Mouse (Mus musculus): ENCODE data around the gene Jph3. TPM values are rescaled to one million over a fixed set of nuclear protein-coding genes. Genes with fewer than 3 reads are reported as not detected.

Jph3 gene
- polyA plus RNA-seq, 1 experiment from 2014 or later: 2.4 TPM

DNA sequence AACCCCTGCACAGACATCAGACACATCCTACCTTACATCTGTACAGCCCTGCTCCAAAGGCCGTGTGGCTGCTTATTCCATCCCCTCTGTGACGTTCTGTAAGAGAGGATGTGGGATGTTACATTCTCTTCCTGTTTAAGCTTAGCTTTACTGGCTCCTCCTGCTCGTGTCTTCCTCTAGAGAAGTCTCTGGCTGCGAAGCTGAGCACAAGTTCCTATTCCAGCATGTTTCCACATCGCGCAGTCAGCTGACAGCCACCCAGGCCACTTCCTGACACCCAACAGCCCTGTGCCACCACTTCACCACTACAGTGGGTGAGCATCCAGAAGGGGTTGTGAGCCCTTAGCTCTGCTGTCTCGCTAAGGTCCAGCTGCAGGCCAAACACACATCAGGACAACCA is 62.7 kb downstream of the Jph3 start:
- no peaks in the 10 kb centered on the region for H3K27me3 ChIP-seq
- no peak overlapping the region for H3K4me2 ChIP-seq
- no peaks in the 10 kb centered on the region for H3K4me1 ChIP-seq
- no peaks in the 10 kb centered on the region for H3K9me3 ChIP-seq
- H3K9ac ChIP-seq: no peak overlapping the region
- peaks cover 28% of the 10 kb centered on the region for H3K36me3 ChIP-seq
- no peak overlapping the region for H3K27ac ChIP-seq
- no peak overlapping the region for H3K4me3 ChIP-seq
- WGBS: 81% methylated on average over 7 of the region's 7 CpGs
- ATAC-seq (ENCODE audit: insufficient number of reproducible peaks, insufficient read depth, low FRiP score, low TSS enrichment, low read depth): no peak

DNA sequence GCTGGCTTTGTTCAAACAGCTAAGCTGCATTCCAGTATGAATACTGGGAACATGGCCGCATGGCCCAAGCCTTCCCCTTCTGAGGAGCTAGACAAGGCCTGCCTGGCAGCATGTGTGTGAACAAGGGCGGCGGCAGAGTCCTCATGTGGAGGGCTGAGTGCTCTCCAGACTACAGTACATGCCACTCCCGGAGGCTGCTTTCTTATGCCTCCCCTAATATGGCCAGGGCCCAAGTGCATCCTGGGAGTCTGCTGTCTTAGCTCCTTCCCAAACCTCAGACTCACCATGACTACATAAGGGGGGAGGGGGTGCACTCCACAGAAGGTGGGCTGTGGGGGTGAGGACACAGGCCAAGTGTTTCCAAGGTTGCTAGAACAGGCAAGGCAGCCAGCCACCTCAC is 63.2 kb downstream of the Jph3 start:
- peaks cover 33% of the 10 kb centered on the region for H3K36me3 ChIP-seq
- no peak overlapping the region for H3K4me2 ChIP-seq
- WGBS: 86% methylated on average over 4 of the region's 4 CpGs
- no peak overlapping the region for H3K27ac ChIP-seq
- ATAC-seq (ENCODE audit: insufficient number of reproducible peaks, insufficient read depth, low FRiP score, low TSS enrichment, low read depth): no peak
- no peaks in the 10 kb centered on the region for H3K27me3 ChIP-seq
- H3K4me3 ChIP-seq: no peak overlapping the region
- H3K9ac ChIP-seq: no peak overlapping the region
- H3K9me3 ChIP-seq: no peaks in the 10 kb centered on the region
- H3K4me1 ChIP-seq: no peaks in the 10 kb centered on the region

DNA sequence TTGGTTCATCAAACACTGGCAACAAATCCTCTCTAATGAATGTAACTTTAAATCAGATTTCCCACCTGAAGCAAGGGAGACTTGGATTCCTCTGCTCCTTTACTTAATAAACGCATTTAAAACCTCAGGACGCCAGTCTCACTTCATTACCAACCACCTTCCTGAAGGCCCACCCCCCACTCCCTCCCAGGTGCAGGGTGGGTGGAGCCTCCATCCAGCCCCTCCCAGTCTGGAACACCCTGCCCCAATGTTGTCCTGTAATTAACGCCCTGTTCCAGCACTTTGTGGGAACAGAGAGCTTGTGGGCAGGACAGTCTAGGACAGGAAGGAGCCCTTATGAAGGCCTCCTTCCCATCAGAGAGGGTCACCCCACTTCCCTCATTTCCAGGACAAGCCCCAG is 64.7 kb downstream of the Jph3 start:
- WGBS: 43% methylated on average over 3 of the region's 3 CpGs
- Histone ChIP-seq H3K4me1 (no peaks in the 10 kb centered on the region), H3K9ac (no peak overlapping the region), H3K9me3 (no peaks in the 10 kb centered on the region), H3K4me2 (no peak overlapping the region), H3K27ac (no peak overlapping the region), H3K4me3 (no peak overlapping the region), H3K27me3 (no peaks in the 10 kb centered on the region), H3K36me3 (peaks cover 48% of the 10 kb centered on the region)
- no peak for ATAC-seq (ENCODE audit: insufficient number of reproducible peaks, insufficient read depth, low FRiP score, low TSS enrichment, low read depth)

DNA sequence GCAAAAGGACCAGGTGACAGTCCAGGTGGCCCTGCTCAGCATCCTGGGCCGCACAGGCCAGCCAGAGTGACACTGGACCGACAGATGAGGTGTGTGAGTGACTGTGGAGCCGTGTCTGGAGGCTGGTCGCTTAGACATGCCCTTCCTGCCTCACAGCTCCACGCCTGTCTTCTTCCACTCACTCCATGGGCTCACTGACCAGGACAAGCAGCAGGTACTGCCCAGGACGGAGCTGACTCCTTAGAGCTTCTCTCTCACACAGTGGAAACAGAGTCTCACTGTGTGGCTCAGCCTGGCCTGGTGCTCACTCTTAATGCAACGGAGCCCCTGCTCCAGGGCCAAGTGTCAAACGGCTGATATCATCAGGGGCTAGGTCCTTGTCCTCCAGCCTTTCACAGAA is 66.0 kb downstream of the Jph3 start:
- no peak for ATAC-seq (ENCODE audit: insufficient number of reproducible peaks, insufficient read depth, low FRiP score, low TSS enrichment, low read depth)
- WGBS: 92% methylated on average over 8 of the region's 8 CpGs
- H3K9me3 ChIP-seq: no peaks in the 10 kb centered on the region
- H3K27ac ChIP-seq: no peak overlapping the region
- no peak overlapping the region for H3K4me2 ChIP-seq
- no peak overlapping the region for H3K9ac ChIP-seq
- H3K27me3 ChIP-seq: no peaks in the 10 kb centered on the region
- no peaks in the 10 kb centered on the region for H3K4me1 ChIP-seq
- H3K36me3 ChIP-seq: peaks cover 61% of the 10 kb centered on the region
- no peak overlapping the region for H3K4me3 ChIP-seq

DNA sequence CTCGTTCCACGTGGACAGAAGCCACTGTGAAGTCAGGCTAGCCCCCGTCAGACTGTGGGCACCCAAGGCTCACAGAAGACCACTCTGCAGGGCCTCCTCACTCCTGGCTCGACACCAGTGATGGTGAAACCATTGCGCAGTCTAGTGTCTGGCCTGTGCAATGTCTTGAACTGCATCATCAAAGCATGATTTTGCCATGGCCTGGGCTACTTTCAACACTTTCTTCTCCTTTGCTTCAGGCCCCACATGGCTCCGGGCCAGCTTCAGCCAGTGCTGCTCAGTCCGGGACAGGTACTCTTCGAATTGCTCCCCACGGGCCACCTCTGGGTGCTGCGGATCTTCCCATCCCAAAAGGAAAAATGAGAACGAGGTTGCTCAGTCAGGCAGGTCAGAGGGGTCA is 67.0 kb downstream of the Jph3 start:
- Histone ChIP-seq H3K27me3 (no peaks in the 10 kb centered on the region), H3K36me3 (peaks cover 71% of the 10 kb centered on the region), H3K27ac (no peak overlapping the region), H3K4me2 (no peak overlapping the region), H3K4me3 (no peak overlapping the region), H3K9me3 (no peaks in the 10 kb centered on the region), H3K9ac (no peak overlapping the region), H3K4me1 (no peaks in the 10 kb centered on the region)
- WGBS: 93% methylated on average over 11 of the region's 11 CpGs
- ATAC-seq (ENCODE audit: insufficient number of reproducible peaks, insufficient read depth, low FRiP score, low TSS enrichment, low read depth): no peak

DNA sequence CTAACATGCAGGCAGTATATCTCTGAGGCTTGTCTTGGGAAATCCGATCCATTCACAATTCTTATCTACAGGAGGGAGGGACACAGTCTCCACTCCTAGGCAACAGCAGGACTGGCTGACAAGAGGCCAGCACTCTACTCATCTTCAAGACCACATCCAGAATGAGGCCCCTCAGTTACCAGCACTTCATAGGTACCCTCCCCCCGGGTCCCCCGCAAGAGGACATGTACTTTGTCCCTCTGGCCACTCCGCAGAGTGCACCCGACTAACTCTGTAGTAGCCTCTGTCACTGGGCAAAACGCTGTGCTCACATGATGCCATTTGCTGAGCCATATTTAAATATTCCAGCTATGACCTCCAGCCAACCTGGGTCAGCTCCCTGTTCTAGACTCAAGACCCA is 69.0 kb downstream of the Jph3 start:
- peaks cover 83% of the 10 kb centered on the region for H3K36me3 ChIP-seq
- no peaks in the 10 kb centered on the region for H3K4me1 ChIP-seq
- no peak overlapping the region for H3K9ac ChIP-seq
- H3K4me2 ChIP-seq: no peak overlapping the region
- H3K27ac ChIP-seq: no peak overlapping the region
- H3K27me3 ChIP-seq: no peaks in the 10 kb centered on the region
- ATAC-seq (ENCODE audit: insufficient number of reproducible peaks, insufficient read depth, low FRiP score, low TSS enrichment, low read depth): no peak
- H3K4me3 ChIP-seq: no peak overlapping the region
- WGBS: 95% methylated on average over 6 of the region's 6 CpGs
- H3K9me3 ChIP-seq: no peaks in the 10 kb centered on the region

- Histone ChIP-seq H3K9ac (no peak overlapping the region), H3K4me1 (peaks cover 8% of the 10 kb centered on the region), H3K27ac (no peak overlapping the region), H3K27me3 (no peaks in the 10 kb centered on the region), H3K4me2 (no peak overlapping the region), H3K4me3 (no peak overlapping the region), H3K36me3 (peaks cover 61% of the 10 kb centered on the region), H3K9me3 (no peaks in the 10 kb centered on the region)
- ATAC-seq (ENCODE audit: insufficient number of reproducible peaks, insufficient read depth, low FRiP score, low TSS enrichment, low read depth): no peak
- WGBS: 94% methylated on average over 5 of the region's 5 CpGs
Observed at GRCm38 (mm10) chr8:121804829-121805228, 75.4 kb downstream of the Jph3 start.

- no peak overlapping the region for H3K27ac ChIP-seq
- no peak for ATAC-seq (ENCODE audit: insufficient number of reproducible peaks, insufficient read depth, low FRiP score, low TSS enrichment, low read depth)
- no peak overlapping the region for H3K4me3 ChIP-seq
- no peak overlapping the region for H3K4me2 ChIP-seq
- 77% methylated on average over 13 of the region's 13 CpGs for WGBS
- H3K36me3 ChIP-seq: peaks cover 57% of the 10 kb centered on the region
- H3K4me1 ChIP-seq: peaks cover 8% of the 10 kb centered on the region
- H3K9me3 ChIP-seq: no peaks in the 10 kb centered on the region
- H3K9ac ChIP-seq: no peak overlapping the region
- H3K27me3 ChIP-seq: no peaks in the 10 kb centered on the region
Observed at GRCm38 (mm10) chr8:121806126-121806525, 76.7 kb downstream of the Jph3 start.

- H3K36me3 ChIP-seq: peaks cover 63% of the 10 kb centered on the region
- H3K4me2 ChIP-seq: no peak overlapping the region
- no peaks in the 10 kb centered on the region for H3K9me3 ChIP-seq
- H3K4me1 ChIP-seq: peaks cover 8% of the 10 kb centered on the region
- no peak overlapping the region for H3K9ac ChIP-seq
- no peak for ATAC-seq (ENCODE audit: insufficient number of reproducible peaks, insufficient read depth, low FRiP score, low TSS enrichment, low read depth)
- H3K4me3 ChIP-seq: no peak overlapping the region
- H3K27ac ChIP-seq: no peak overlapping the region
- WGBS: 76% methylated on average over 11 of the region's 11 CpGs
- no peaks in the 10 kb centered on the region for H3K27me3 ChIP-seq
Observed at GRCm38 (mm10) chr8:121808032-121808431, 78.6 kb downstream of the Jph3 start.

DNA sequence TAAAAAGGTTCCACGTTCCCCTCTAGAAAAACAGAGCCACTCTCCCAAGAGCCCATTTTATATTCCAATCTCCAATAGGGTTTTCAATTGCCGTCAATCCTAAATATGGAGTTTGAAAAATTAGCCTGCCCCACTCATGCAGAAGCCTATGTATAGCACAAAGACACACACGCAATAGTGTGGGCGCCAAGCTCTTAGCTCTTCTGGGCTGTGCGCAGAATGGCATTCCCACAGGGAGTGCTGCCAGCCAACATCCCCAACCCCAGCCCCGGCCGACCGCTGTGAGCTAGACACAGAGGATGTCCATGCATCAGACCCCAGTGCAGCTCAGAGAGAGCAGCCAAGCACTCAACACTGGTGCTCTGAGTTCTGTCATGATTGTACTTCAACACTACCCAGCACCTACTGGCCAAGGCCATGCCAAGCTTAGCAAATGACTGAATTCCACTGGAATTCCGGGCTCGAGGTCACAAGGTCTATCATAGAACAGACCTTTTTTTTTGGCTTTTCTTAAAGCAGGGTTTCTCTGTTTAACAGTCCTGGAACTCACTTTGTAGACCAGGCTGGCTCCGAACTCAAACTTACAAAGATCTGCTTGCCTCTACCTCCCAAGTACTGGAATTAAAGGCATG is 80.2 kb downstream of the Jph3 start:
- WGBS: 93% methylated on average over 11 of the region's 11 CpGs
- no peak overlapping the region for H3K4me2 ChIP-seq
- no peak for ATAC-seq (ENCODE audit: insufficient number of reproducible peaks, insufficient read depth, low FRiP score, low TSS enrichment, low read depth)
- peaks cover 8% of the 10 kb centered on the region for H3K4me1 ChIP-seq
- H3K4me3 ChIP-seq: no peak overlapping the region
- H3K9me3 ChIP-seq: no peaks in the 10 kb centered on the region
- no peaks in the 10 kb centered on the region for H3K27me3 ChIP-seq
- H3K27ac ChIP-seq: no peak overlapping the region
- no peak overlapping the region for H3K9ac ChIP-seq
- H3K36me3 ChIP-seq: peaks cover 65% of the 10 kb centered on the region

GRCm38 (mm10) chr8:121811502-121811901 is 82.1 kb downstream of the Jph3 start:
- no peak overlapping the region for H3K4me3 ChIP-seq
- no peak overlapping the region for H3K4me2 ChIP-seq
- ATAC-seq (ENCODE audit: insufficient number of reproducible peaks, insufficient read depth, low FRiP score, low TSS enrichment, low read depth): no peak
- no peak overlapping the region for H3K27ac ChIP-seq
- H3K4me1 ChIP-seq: no peaks in the 10 kb centered on the region
- no peaks in the 10 kb centered on the region for H3K9me3 ChIP-seq
- no peaks in the 10 kb centered on the region for H3K27me3 ChIP-seq
- WGBS: 93% methylated on average over 3 of the region's 3 CpGs
- no peak overlapping the region for H3K9ac ChIP-seq
- H3K36me3 ChIP-seq: peaks cover 63% of the 10 kb centered on the region

GRCm38 (mm10) chr8:121811931-121812570 is 82.6 kb downstream of the Jph3 start:
- no peaks in the 10 kb centered on the region for H3K9me3 ChIP-seq
- no peak overlapping the region for H3K4me2 ChIP-seq
- ATAC-seq (ENCODE audit: insufficient number of reproducible peaks, insufficient read depth, low FRiP score, low TSS enrichment, low read depth): no peak
- H3K27ac ChIP-seq: no peak overlapping the region
- WGBS: 93% methylated on average over 12 of the region's 12 CpGs
- no peaks in the 10 kb centered on the region for H3K27me3 ChIP-seq
- H3K9ac ChIP-seq: no peak overlapping the region
- H3K4me3 ChIP-seq: no peak overlapping the region
- H3K4me1 ChIP-seq: no peaks in the 10 kb centered on the region
- peaks cover 63% of the 10 kb centered on the region for H3K36me3 ChIP-seq

Measured in embryonic facial prominence, embryonic 13.5 days (tissue).